Mouse (Mus musculus): ENCODE results near the gene Zmat3. TPM values are rescaled to one million over a fixed set of nuclear protein-coding genes. Genes with fewer than 3 reads are reported as not detected.
A peak's percentile ranks its signal among the peaks of the same experiment; 100 is the strongest.

Zmat3 gene
- polyA plus RNA-seq, 1 experiment from 2014 or later, result 7.5 TPM

GRCm38 (mm10) chr3:32364841-32365545 is 821 bp downstream of the Zmat3 start:
- peaks cover 3% of the 10 kb centered on the region; the same call in 1 of the 2 replicates for H3K36me3 ChIP-seq
- WGBS, result under 1% methylated on average over 53 of the region's 54 CpGs
- no peaks in the 10 kb centered on the region for H3K9me3 ChIP-seq (replicated peaks)
- H3K27ac ChIP-seq (replicated peaks), result peak overlapping the region; percentile 92
- H3K27me3 ChIP-seq (ENCODE audit: low read depth, poor library complexity, severe bottlenecking), result peaks cover 10% of the 10 kb centered on the region
- H3K4me1 ChIP-seq, result peaks cover 21% of the 10 kb centered on the region
- peak overlapping the region; percentile 84 for H3K4me3 ChIP-seq
- DNase-seq (ENCODE audit: low spot score), result peak; percentile 74

GRCm38 (mm10) chr3:32364195-32364594 is 1.6 kb downstream of the Zmat3 start:
- 45% methylated on average over 4 of the region's 4 CpGs for WGBS
- H3K36me3 ChIP-seq, result peaks cover 3% of the 10 kb centered on the region; the same call in 1 of the 2 replicates
- H3K27ac ChIP-seq (replicated peaks), result no peak overlapping the region
- no peaks in the 10 kb centered on the region for H3K9me3 ChIP-seq (replicated peaks)
- H3K4me1 ChIP-seq, result peaks cover 21% of the 10 kb centered on the region
- peak overlapping the region; percentile 84 for H3K4me3 ChIP-seq
- H3K27me3 ChIP-seq (ENCODE audit: low read depth, poor library complexity, severe bottlenecking), result peaks cover 10% of the 10 kb centered on the region
- no peak for DNase-seq (ENCODE audit: low spot score)

GRCm38 (mm10) chr3:32361221-32361620 is 4.6 kb downstream of the Zmat3 start:
- no peak for DNase-seq (ENCODE audit: low spot score)
- Histone ChIP-seq H3K4me3 (no peak overlapping the region), H3K27ac (replicated peaks) (no peak overlapping the region), H3K9me3 (replicated peaks) (no peaks in the 10 kb centered on the region), H3K36me3 (peaks cover 7% of the 10 kb centered on the region; the same call in 1 of the 2 replicates), H3K27me3 (ENCODE audit: low read depth, poor library complexity, severe bottlenecking) (peaks cover 2% of the 10 kb centered on the region), H3K4me1 (peaks cover 15% of the 10 kb centered on the region)
- WGBS, result 78% methylated on average over 6 of the region's 6 CpGs

- Histone ChIP-seq H3K27ac (replicated peaks) (no peak overlapping the region), H3K9me3 (replicated peaks) (no peaks in the 10 kb centered on the region), H3K27me3 (ENCODE audit: low read depth, poor library complexity, severe bottlenecking) (no peaks in the 10 kb centered on the region), H3K36me3 (peaks cover 43% of the 10 kb centered on the region), H3K4me1 (no peaks in the 10 kb centered on the region), H3K4me3 (no peak overlapping the region)
- 94% methylated on average over 6 of the region's 6 CpGs for WGBS
- no peak for DNase-seq (ENCODE audit: low spot score)
Measured at GRCm38 (mm10) chr3:32347881-32348280, 17.9 kb downstream of the Zmat3 start.

GRCm38 (mm10) chr3:32345249-32345648 is 20.6 kb downstream of the Zmat3 start:
- Histone ChIP-seq H3K4me3 (no peak overlapping the region), H3K27ac (replicated peaks) (no peak overlapping the region), H3K36me3 (peaks cover 52% of the 10 kb centered on the region), H3K9me3 (replicated peaks) (no peaks in the 10 kb centered on the region), H3K27me3 (ENCODE audit: low read depth, poor library complexity, severe bottlenecking) (no peaks in the 10 kb centered on the region), H3K4me1 (no peaks in the 10 kb centered on the region)
- WGBS, result 86% methylated on average over 11 of the region's 11 CpGs
- DNase-seq (ENCODE audit: low spot score), result no peak

- no peak for DNase-seq (ENCODE audit: low spot score)
- 84% methylated on average over 5 of the region's 5 CpGs for WGBS
- Histone ChIP-seq H3K27me3 (ENCODE audit: low read depth, poor library complexity, severe bottlenecking) (no peaks in the 10 kb centered on the region), H3K36me3 (peaks cover 52% of the 10 kb centered on the region), H3K4me3 (no peak overlapping the region), H3K27ac (replicated peaks) (no peak overlapping the region), H3K4me1 (no peaks in the 10 kb centered on the region), H3K9me3 (replicated peaks) (no peaks in the 10 kb centered on the region)
Measured at GRCm38 (mm10) chr3:32344825-32345224, 21.0 kb downstream of the Zmat3 start.

GRCm38 (mm10) chr3:32343371-32343770 is 22.4 kb downstream of the Zmat3 start:
- H3K27me3 ChIP-seq (ENCODE audit: low read depth, poor library complexity, severe bottlenecking), result no peaks in the 10 kb centered on the region
- no peak overlapping the region for H3K27ac ChIP-seq (replicated peaks)
- 91% methylated on average over 12 of the region's 12 CpGs for WGBS
- no peaks in the 10 kb centered on the region for H3K4me1 ChIP-seq
- H3K9me3 ChIP-seq (replicated peaks), result no peaks in the 10 kb centered on the region
- H3K36me3 ChIP-seq, result peaks cover 50% of the 10 kb centered on the region
- no peak for DNase-seq (ENCODE audit: low spot score)
- no peak overlapping the region for H3K4me3 ChIP-seq

GRCm38 (mm10) chr3:32341434-32341833 is 24.4 kb downstream of the Zmat3 start:
- no peak for DNase-seq (ENCODE audit: low spot score)
- Histone ChIP-seq H3K36me3 (peaks cover 45% of the 10 kb centered on the region), H3K9me3 (replicated peaks) (no peaks in the 10 kb centered on the region), H3K27ac (replicated peaks) (no peak overlapping the region), H3K27me3 (ENCODE audit: low read depth, poor library complexity, severe bottlenecking) (no peaks in the 10 kb centered on the region), H3K4me1 (no peaks in the 10 kb centered on the region; the same call in 1 of the 2 replicates), H3K4me3 (no peak overlapping the region)
- WGBS, result 94% methylated on average over 19 of the region's 19 CpGs

- H3K9me3 ChIP-seq (replicated peaks), result no peaks in the 10 kb centered on the region
- no peak overlapping the region for H3K27ac ChIP-seq (replicated peaks)
- no peak for DNase-seq (ENCODE audit: low spot score)
- H3K4me1 ChIP-seq, result no peaks in the 10 kb centered on the region; the same call in 1 of the 2 replicates
- H3K4me3 ChIP-seq, result no peak overlapping the region
- peaks cover 28% of the 10 kb centered on the region for H3K36me3 ChIP-seq
- H3K27me3 ChIP-seq (ENCODE audit: low read depth, poor library complexity, severe bottlenecking), result no peaks in the 10 kb centered on the region
- 69% methylated on average over 7 of the region's 7 CpGs for WGBS
Measured at GRCm38 (mm10) chr3:32338231-32338630, 27.6 kb downstream of the Zmat3 start.

GRCm38 (mm10) chr3:32337770-32338169 is 28.0 kb downstream of the Zmat3 start:
- no peak for DNase-seq (ENCODE audit: low spot score)
- WGBS, result 88% methylated on average over 7 of the region's 7 CpGs
- Histone ChIP-seq H3K36me3 (peaks cover 24% of the 10 kb centered on the region), H3K4me3 (no peak overlapping the region), H3K4me1 (no peaks in the 10 kb centered on the region; the same call in 1 of the 2 replicates), H3K9me3 (replicated peaks) (no peaks in the 10 kb centered on the region), H3K27ac (replicated peaks) (no peak overlapping the region), H3K27me3 (ENCODE audit: low read depth, poor library complexity, severe bottlenecking) (no peaks in the 10 kb centered on the region)

GRCm38 (mm10) chr3:32334901-32335300 is 30.9 kb downstream of the Zmat3 start:
- H3K9me3 ChIP-seq (replicated peaks), result no peaks in the 10 kb centered on the region
- 92% methylated on average over 11 of the region's 11 CpGs for WGBS
- H3K4me1 ChIP-seq, result no peaks in the 10 kb centered on the region; the same call in 1 of the 2 replicates
- DNase-seq (ENCODE audit: low spot score), result no peak
- no peaks in the 10 kb centered on the region for H3K27me3 ChIP-seq (ENCODE audit: low read depth, poor library complexity, severe bottlenecking)
- no peak overlapping the region for H3K4me3 ChIP-seq
- H3K36me3 ChIP-seq, result 0 out of 2 replicates have a peak, but pooled peaks cover 3% of the 10 kb centered on the region
- H3K27ac ChIP-seq (replicated peaks), result no peak overlapping the region

- H3K27ac ChIP-seq (replicated peaks), result no peak overlapping the region
- DNase-seq (ENCODE audit: low spot score), result peak; percentile 72
- H3K9me3 ChIP-seq (replicated peaks), result no peaks in the 10 kb centered on the region
- H3K36me3 ChIP-seq, result no peaks in the 10 kb centered on the region
- H3K27me3 ChIP-seq (ENCODE audit: low read depth, poor library complexity, severe bottlenecking), result no peaks in the 10 kb centered on the region
- no peaks in the 10 kb centered on the region; the same call in 1 of the 2 replicates for H3K4me1 ChIP-seq
- no peak overlapping the region for H3K4me3 ChIP-seq
- WGBS, result 42% methylated on average over 7 of the region's 7 CpGs
Measured at GRCm38 (mm10) chr3:32333456-32334086, 32.2 kb downstream of the Zmat3 start.

GRCm38 (mm10) chr3:32317901-32318416 is 47.9 kb downstream of the Zmat3 start:
- Histone ChIP-seq H3K4me3 (no peak overlapping the region), H3K27ac (replicated peaks) (no peak overlapping the region), H3K27me3 (ENCODE audit: low read depth, poor library complexity, severe bottlenecking) (no peaks in the 10 kb centered on the region), H3K9me3 (replicated peaks) (no peaks in the 10 kb centered on the region), H3K4me1 (no peaks in the 10 kb centered on the region), H3K36me3 (no peaks in the 10 kb centered on the region)
- 68% methylated on average over 15 of the region's 15 CpGs for WGBS
- DNase-seq (ENCODE audit: low spot score), result no peak

Data from midbrain, embryonic 10.5 days (tissue).